Mouse (Mus musculus) heart, postnatal 0 days (tissue): ENCODE measurements at regions not wholly inside any gene's neighbourhood (a gene's known extent, or its start where the extent isn't known, plus 50 kb on each side); places are given as distances from the start of the nearest gene placed in this dataset.

Source experiments
- ATAC-seq: fragments of 200-750 bp; cut with Nextera tagmentation; 2 replicates; pipeline ENCODE4 v1.8.0; 2017; ENCODE audit warnings: low read depth, moderate number of reproducible peaks, moderate library complexity; ENCODE audit not compliant: insufficient read depth
- DNase-seq: peaks from one replicate; pipeline ENCODE4 v3.0.0-alpha.2; 2016; ENCODE audit warnings: low spot score
- H3K27ac ChIP-seq: fragments of 300-500 bp; sonication (generic); 2 replicates; pipeline ENCODE4 v1.5.1; 2014; ENCODE audit warnings: low read depth, mild to moderate bottlenecking
- H3K27me3 ChIP-seq: fragments of 300-500 bp; sonication (generic); 2 replicates; pipeline ENCODE4 v1.6.1; 2014; ENCODE audit warnings: low read length, mixed read lengths; ENCODE audit not compliant: control insufficient read depth, insufficient read depth
- H3K36me3 ChIP-seq: fragments of 300-500 bp; sonication (generic); replicated peaks from 2 replicates; pipeline ENCODE4 v1.6.1; 2014; ENCODE audit warnings: low read length, mixed read lengths; ENCODE audit not compliant: control insufficient read depth, insufficient read depth
- H3K4me1 ChIP-seq: fragments of 300-500 bp; sonication (generic); 2 replicates; pipeline ENCODE4 v1.6.1; 2014; ENCODE audit warnings: antibody characterized with exemption; ENCODE audit not compliant: control insufficient read depth, insufficient read depth
- H3K4me2 ChIP-seq: fragments of 300-500 bp; sonication (generic); 2 replicates; pipeline ENCODE4 v1.6.1; 2014; ENCODE audit warnings: low read depth, mild to moderate bottlenecking, low read length, moderate library complexity
- H3K4me3 ChIP-seq: fragments of 300-500 bp; sonication (generic); 2 replicates; pipeline ENCODE4 v1.5.1; 2014; ENCODE audit warnings: low read depth, low read length
- H3K9ac ChIP-seq: fragments of 300-500 bp; sonication (generic); replicated peaks from 2 replicates; pipeline ENCODE4 v1.6.1; 2014; ENCODE audit warnings: low read depth, low read length, mixed read lengths
- H3K9me3 ChIP-seq: fragments of 300-500 bp; sonication (generic); replicated peaks from 2 replicates; pipeline ENCODE4 v1.6.1; 2016; ENCODE audit warnings: low read length; ENCODE audit not compliant: control insufficient read depth
- CTCF ChIP-seq: IDR thresholded peaks from 2 replicates; pipeline ENCODE4 v1.5.1; 2016; ENCODE audit warnings: antibody characterized with exemption, control low read depth, low read depth
- EP300 ChIP-seq: IDR thresholded peaks from 2 replicates; pipeline ENCODE4 v1.6.1; 2016; ENCODE audit warnings: antibody characterized with exemption, low read depth
- WGBS: fragments of 180-500 bp; shearing (Covaris S2); extraction: QIAGEN DNeasy Blood & Tissue Kit; methylation state at CpG from one replicate; pipeline ENCODE4 v1.1.7; 2014; 5-methylcytosine and 5-hydroxymethylcytosine counted together

GRCm38 (mm10) chr4:64276980-64277379 lies 230.2 kb upstream of the Tnc start:
- TF ChIP-seq CTCF (no peak), EP300 (no peak)
- no peak for ATAC-seq
- WGBS: 51% methylated on average over 2 of the region's 2 CpGs

GRCm38 (mm10) chr4:64274291-64274960 lies 227.6 kb upstream of the Tnc start:
- 73% methylated on average over 3 of the region's 3 CpGs for WGBS
- no peaks in the 10 kb centered on the region for H3K9me3 ChIP-seq

More at GRCm38 (mm10) chr4:64276980-64277379, 230.2 kb upstream of the Tnc start:
- no peak for DNase-seq
- H3K9ac ChIP-seq: no peak overlapping the region
- no peak overlapping the region for H3K4me3 ChIP-seq
- H3K4me1 ChIP-seq: no peaks in the 10 kb centered on the region
- no peak overlapping the region for H3K27ac ChIP-seq
- no peak overlapping the region for H3K4me2 ChIP-seq
- no peaks in the 10 kb centered on the region for H3K27me3 ChIP-seq
- no peaks in the 10 kb centered on the region for H3K36me3 ChIP-seq
- H3K9me3 ChIP-seq: no peaks in the 10 kb centered on the region

GRCm38 (mm10) chr4:64269846-64270245 lies 223.0 kb upstream of the Tnc start:
- TF ChIP-seq EP300 (no peak), CTCF (no peak)
- H3K9ac ChIP-seq: no peak overlapping the region
- H3K4me1 ChIP-seq: no peaks in the 10 kb centered on the region
- H3K4me2 ChIP-seq: no peak overlapping the region
- no peak overlapping the region for H3K27ac ChIP-seq
- WGBS: 29% methylated on average over 5 of the region's 5 CpGs
- no peak for ATAC-seq
- H3K4me3 ChIP-seq: no peak overlapping the region
- H3K36me3 ChIP-seq: no peaks in the 10 kb centered on the region
- peak; percentile 13 for DNase-seq
- no peaks in the 10 kb centered on the region for H3K9me3 ChIP-seq
- H3K27me3 ChIP-seq: no peaks in the 10 kb centered on the region

More at GRCm38 (mm10) chr4:64274291-64274960, 227.6 kb upstream of the Tnc start:
- ATAC-seq (no peak), DNase-seq (no peak)
- H3K27me3 ChIP-seq: no peaks in the 10 kb centered on the region
- no peak overlapping the region for H3K4me3 ChIP-seq
- H3K4me1 ChIP-seq: no peaks in the 10 kb centered on the region
- H3K36me3 ChIP-seq: no peaks in the 10 kb centered on the region
- H3K4me2 ChIP-seq: no peak overlapping the region
- no peak overlapping the region for H3K27ac ChIP-seq
- no peak for TF ChIP-seq EP300
- no peak for TF ChIP-seq CTCF
- H3K9ac ChIP-seq: no peak overlapping the region

GRCm38 (mm10) chr4:64269117-64269516 lies 222.3 kb upstream of the Tnc start:
- ATAC-seq (no peak), DNase-seq (no peak)
- H3K9ac ChIP-seq: no peak overlapping the region
- TF ChIP-seq CTCF (no peak), EP300 (no peak)
- no peaks in the 10 kb centered on the region for H3K4me1 ChIP-seq
- H3K4me3 ChIP-seq: no peak overlapping the region
- H3K27me3 ChIP-seq: no peaks in the 10 kb centered on the region
- no peaks in the 10 kb centered on the region for H3K36me3 ChIP-seq
- no peak overlapping the region for H3K4me2 ChIP-seq
- no peak overlapping the region for H3K27ac ChIP-seq
- 60% methylated on average over 2 of the region's 2 CpGs for WGBS
- H3K9me3 ChIP-seq: no peaks in the 10 kb centered on the region

GRCm38 (mm10) chr4:64260473-64260872 lies 213.7 kb upstream of the Tnc start:
- no peak for TF ChIP-seq EP300
- ATAC-seq: no peak

GRCm38 (mm10) chr4:64260188-64260444 lies 213.3 kb upstream of the Tnc start:
- Histone ChIP-seq H3K27me3 (no peaks in the 10 kb centered on the region), H3K4me1 (no peaks in the 10 kb centered on the region), H3K4me3 (no peak overlapping the region), H3K9ac (no peak overlapping the region), H3K4me2 (no peak overlapping the region), H3K36me3 (no peaks in the 10 kb centered on the region), H3K27ac (no peak overlapping the region), H3K9me3 (no peaks in the 10 kb centered on the region)
- DNase-seq (no peak), ATAC-seq (no peak)
- no peak for TF ChIP-seq EP300
- no peak for TF ChIP-seq CTCF

More at GRCm38 (mm10) chr4:64260473-64260872, 213.7 kb upstream of the Tnc start:
- Histone ChIP-seq H3K27ac (no peak overlapping the region), H3K4me3 (no peak overlapping the region), H3K9ac (no peak overlapping the region), H3K4me2 (no peak overlapping the region), H3K36me3 (no peaks in the 10 kb centered on the region), H3K4me1 (no peaks in the 10 kb centered on the region), H3K9me3 (no peaks in the 10 kb centered on the region), H3K27me3 (no peaks in the 10 kb centered on the region)
- no peak for DNase-seq
